In the genomic region with DNA sequence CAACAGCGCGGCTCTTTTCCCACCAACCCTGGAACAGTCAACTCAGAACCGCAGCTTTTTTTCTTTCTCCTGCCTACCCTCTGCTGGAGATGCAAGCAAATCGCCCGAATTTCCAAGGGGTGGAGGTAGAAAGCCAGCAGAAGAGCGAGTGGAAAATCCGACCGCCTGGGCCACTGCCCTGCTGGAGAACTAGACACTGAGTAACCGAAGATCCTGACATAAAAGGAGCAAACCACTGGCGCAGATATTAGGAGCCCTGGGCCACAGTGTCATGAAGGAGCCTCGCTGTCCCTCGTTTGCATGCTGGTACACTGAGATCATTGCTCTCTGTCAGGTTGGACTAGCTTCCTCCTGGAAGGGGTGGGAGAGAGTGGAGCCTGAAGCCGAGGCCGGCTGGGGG, we compare ENCODE assay signal across 9 mouse cellular contexts. TPM values are rescaled to one million over a fixed set of nuclear protein-coding genes. Genes with fewer than 3 reads are reported as not detected.
DNase-seq lines count a peak whose midpoint lies in the region; ATAC-seq lines count a peak whose summit lies in the region.
"Had no signal": no experiment of that assay in that cellular context is flagged by ENCODE, and none has a peak within 500 bp of the region (broad histone marks: within the 10 kb centered on the region; RNA-seq: fewer than 3 reads in every experiment).

No protein-coding gene starts in this region.

- no peaks in the 10 kb centered on the region for H3K36me3 ChIP-seq in heart, embryonic 16.5 days (ENCODE audit: control insufficient read depth, insufficient read depth)
- H3K36me3 ChIP-seq in intestine, embryonic 14.5 days (ENCODE audit: control insufficient read depth, insufficient read depth, low read length), result no peaks in the 10 kb centered on the region
- H3K36me3 ChIP-seq in midbrain, embryonic 15.5 days (replicated peaks), result no peaks in the 10 kb centered on the region
- H3K36me3 ChIP-seq: G1E had no signal

- peaks cover 11% of the 10 kb centered on the region for H3K4me1 ChIP-seq in heart, embryonic 16.5 days (ENCODE audit: control insufficient read depth, insufficient read depth, low read length)
- peaks cover 33% of the 10 kb centered on the region for H3K4me1 ChIP-seq in intestine, embryonic 14.5 days (replicated peaks; ENCODE audit: control insufficient read depth, insufficient read depth, low read length)
- peaks cover 20% of the 10 kb centered on the region for H3K4me1 ChIP-seq in midbrain, embryonic 15.5 days

- DNase-seq in heart, adult 9 months (ENCODE audit: low spot score in 2 of 2), result no peak
- DNase-seq in brain, adult 2 months (ENCODE audit: low read depth, low spot score), result peak; percentile 68
- peak; percentile 69 for DNase-seq in intestine, embryonic 14.5 days (ENCODE audit: low spot score)
- no peak for DNase-seq in gastrocnemius, postnatal 4 days (ENCODE audit: low spot score in 2 of 2)
- no peak for DNase-seq in lung, postnatal 36 days

- H3K4me3 ChIP-seq in heart, embryonic 16.5 days (ENCODE audit: low read length), result no peak overlapping the region
- no peak overlapping the region for H3K4me3 ChIP-seq in intestine, embryonic 14.5 days (ENCODE audit: low read depth, low read length)
- no peak overlapping the region for H3K4me3 ChIP-seq in midbrain, embryonic 15.5 days

- no peak for ATAC-seq in heart, embryonic 16.5 days (replicated peaks; ENCODE audit: extremely low read depth, insufficient read depth, low FRiP score)
- peak; percentile 36; the same call in 1 of the 2 replicates for ATAC-seq in intestine, embryonic 14.5 days (replicated peaks; ENCODE audit: low FRiP score, low TSS enrichment, low read depth)
- peak; percentile 53; the same call in 1 of the 2 replicates for ATAC-seq in midbrain, embryonic 15.5 days (replicated peaks)
- no peak for ATAC-seq in inflammation-experienced regulatory T-cells, adult 6 months

- peaks cover 38% of the 10 kb centered on the region for H3K27me3 ChIP-seq in heart, embryonic 16.5 days (ENCODE audit: control insufficient read depth, insufficient read depth, low read length)
- H3K27me3 ChIP-seq in intestine, embryonic 14.5 days (replicated peaks; ENCODE audit: control insufficient read depth, insufficient read depth, low read length), result peaks cover 26% of the 10 kb centered on the region
- H3K27me3 ChIP-seq in midbrain, embryonic 15.5 days (replicated peaks), result peaks cover 75% of the 10 kb centered on the region

- 0 out of 2 replicates have a peak overlapping the region, but pooled peaks have one; percentile 6 for H3K4me2 ChIP-seq in heart, embryonic 16.5 days (ENCODE audit: low read depth, low read length)
- H3K4me2 ChIP-seq in intestine, embryonic 14.5 days (ENCODE audit: low read length), result peak overlapping the region; percentile 24
- H3K4me2 ChIP-seq in midbrain, embryonic 15.5 days, result peak overlapping the region; percentile 13; the same call in 1 of the 2 replicates

- no peaks in the 10 kb centered on the region for H3K9me3 ChIP-seq in heart, embryonic 16.5 days (replicated peaks; ENCODE audit: control insufficient read depth, low read length)
- H3K9me3 ChIP-seq in intestine, embryonic 14.5 days (ENCODE audit: control insufficient read depth, low read length), result no peaks in the 10 kb centered on the region
- no peaks in the 10 kb centered on the region for H3K9me3 ChIP-seq in midbrain, embryonic 15.5 days
- H3K9me3 ChIP-seq: G1E had no signal

- no peak overlapping the region for H3K9ac ChIP-seq in heart, embryonic 16.5 days (ENCODE audit: low read length)
- no peak overlapping the region; the same call in 1 of the 2 replicates for H3K9ac ChIP-seq in intestine, embryonic 14.5 days (ENCODE audit: low read length)
- no peak overlapping the region for H3K9ac ChIP-seq in midbrain, embryonic 15.5 days

- 7% methylated on average over 14 of the region's 14 CpGs for WGBS in heart, embryonic 16.5 days
- WGBS in intestine, embryonic 14.5 days, result 5% methylated on average over 14 of the region's 14 CpGs
- 3% methylated on average over 14 of the region's 14 CpGs for WGBS in midbrain, embryonic 15.5 days

- H3K27ac ChIP-seq in heart, embryonic 16.5 days (ENCODE audit: low read length), result no peak overlapping the region
- H3K27ac ChIP-seq in intestine, embryonic 14.5 days (ENCODE audit: low read depth), result no peak overlapping the region; the same call in 1 of the 2 replicates
- H3K27ac ChIP-seq in midbrain, embryonic 15.5 days, result no peak overlapping the region

RNA-seq across cellular contexts. Expression of a gene that starts 49.6 kb away (rescaled TPM):
- polyA plus RNA-seq in heart, embryonic 16.5 days (2015; fragmentation: Nextera tagmentation; extraction: Ambion mirVana), result not detected in 2 replicates
- 0.15 and 0.20 TPM in 2 replicates for polyA plus RNA-seq in intestine, embryonic 14.5 days (2014; fragmentation: Nextera tagmentation; extraction: Ambion mirVana)
- not detected in 2 replicates for polyA plus RNA-seq in midbrain, embryonic 15.5 days (2015; fragmentation: Nextera tagmentation; extraction: Ambion mirVana)
- polyA plus RNA-seq in inflammation-experienced regulatory T-cells, adult 6 months (2017; shearing (Covaris generic)), result not detected
- not detected for total RNA-seq in gastrocnemius, postnatal 4 days (2021)
- polyA plus RNA-seq: G1E had no signal

Comparison
In these comparisons a context has a peak if more than half of its experiments do, and no peak if none do; other contexts are left out.
1. ATAC-seq: peak in intestine, embryonic 14.5 days (single experiment) and midbrain, embryonic 15.5 days (single experiment); none in heart, embryonic 16.5 days (single experiment) and inflammation-experienced regulatory T-cells, adult 6 months (single experiment).
2. DNase-seq: peak in brain, adult 2 months (single experiment) and intestine, embryonic 14.5 days (single experiment); none in heart, adult 9 months (0 of 2), gastrocnemius, postnatal 4 days (0 of 2) and lung, postnatal 36 days (single experiment).
3. Peak in every context shown above with its lines, with median percentiles within 50 percentile points of each other: H3K4me2 ChIP-seq.